16 mouse cellular contexts compared by ENCODE assay signal in the genomic region with DNA sequence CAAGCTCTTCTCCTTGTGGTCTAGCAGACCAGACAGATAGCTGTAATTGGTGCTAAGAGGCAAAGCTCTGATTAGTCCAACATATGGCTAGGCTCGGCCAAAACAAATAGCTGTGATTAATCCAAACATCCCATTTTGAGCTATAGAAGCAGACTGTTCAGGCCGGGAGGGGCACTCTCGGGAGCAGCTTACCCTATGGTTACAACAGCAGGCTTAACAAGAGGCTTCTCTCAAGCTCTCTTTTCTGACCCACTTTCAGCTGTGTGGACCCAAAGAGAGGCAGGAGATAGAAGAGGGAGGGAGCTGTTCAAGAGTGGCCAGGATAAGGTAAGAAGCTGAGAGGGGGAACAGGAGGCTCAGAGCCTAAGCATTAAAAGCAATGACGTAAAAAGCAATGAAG. TPM values are rescaled to one million over a fixed set of nuclear protein-coding genes. Genes with fewer than 3 reads are reported as not detected.
A peak's percentile ranks its signal among the peaks of the same experiment; 100 is the strongest.
DNase-seq lines count a peak whose midpoint lies in the region; ATAC-seq and TF ChIP-seq lines count a peak whose summit lies in the region.
"Had no signal": no experiment of that assay in that cellular context is flagged by ENCODE, and none has a peak within 500 bp of the region (broad histone marks: within the 10 kb centered on the region; RNA-seq: fewer than 3 reads in every experiment).

No protein-coding gene starts in this region.

- 0 out of 2 replicates have a peak, but pooled peaks cover 2% of the 10 kb centered on the region for H3K36me3 ChIP-seq in heart, embryonic 11.5 days (ENCODE audit: control insufficient read depth, insufficient read depth, low read length)
- peaks cover 8% of the 10 kb centered on the region; the same call in 1 of the 2 replicates for H3K36me3 ChIP-seq in liver, embryonic 13.5 days
- H3K36me3 ChIP-seq in liver, embryonic 11.5 days (ENCODE audit: control insufficient read depth, insufficient read depth, low read length), result no peaks in the 10 kb centered on the region
- no peaks in the 10 kb centered on the region for H3K36me3 ChIP-seq in myocyte (ENCODE audit: control insufficient read depth, insufficient read depth)
- no peaks in the 10 kb centered on the region for H3K36me3 ChIP-seq in forebrain, embryonic 16.5 days (ENCODE audit: control insufficient read depth, insufficient read depth)
- H3K36me3 ChIP-seq: forebrain, embryonic 12.5 days; hindbrain, embryonic 13.5 days; midbrain, embryonic 12.5 days; neural tube, embryonic 13.5 days had no signal

- H3K4me1 ChIP-seq in heart, embryonic 11.5 days (ENCODE audit: control insufficient read depth, insufficient read depth, low read length), result peaks cover 10% of the 10 kb centered on the region
- peaks cover 31% of the 10 kb centered on the region for H3K4me1 ChIP-seq in liver, embryonic 13.5 days (replicated peaks)
- peaks cover 11% of the 10 kb centered on the region for H3K4me1 ChIP-seq in liver, embryonic 11.5 days (replicated peaks; ENCODE audit: control insufficient read depth, insufficient read depth, low read length)
- peaks cover 25% of the 10 kb centered on the region for H3K4me1 ChIP-seq in forebrain, embryonic 16.5 days (replicated peaks; ENCODE audit: control insufficient read depth, insufficient read depth, low read length)

- H3K4me3 ChIP-seq in heart, embryonic 11.5 days (ENCODE audit: low read depth, low read length), result no peak overlapping the region
- no peak overlapping the region for H3K4me3 ChIP-seq in liver, embryonic 13.5 days (replicated peaks)
- no peak overlapping the region for H3K4me3 ChIP-seq in liver, embryonic 11.5 days (ENCODE audit: low read depth, low read length)
- H3K4me3 ChIP-seq in myocyte, result peak overlapping the region; percentile 34
- H3K4me3 ChIP-seq in forebrain, embryonic 16.5 days (replicated peaks; ENCODE audit: low read length), result no peak overlapping the region
- H3K4me3 ChIP-seq: forebrain, embryonic 12.5 days; heart, adult 2 months; hindbrain, embryonic 13.5 days; left cerebral cortex, adult 2 months; midbrain, embryonic 12.5 days; neural tube, embryonic 13.5 days had no signal

- no peaks in the 10 kb centered on the region for H3K27me3 ChIP-seq in heart, embryonic 11.5 days (ENCODE audit: control insufficient read depth, insufficient read depth, low read length)
- H3K27me3 ChIP-seq in liver, embryonic 13.5 days, result peaks cover 16% of the 10 kb centered on the region
- H3K27me3 ChIP-seq in liver, embryonic 11.5 days (replicated peaks; ENCODE audit: control insufficient read depth, insufficient read depth, low read length), result no peaks in the 10 kb centered on the region
- no peaks in the 10 kb centered on the region for H3K27me3 ChIP-seq in myocyte (ENCODE audit: control insufficient read depth, insufficient read depth, insufficient read length)
- H3K27me3 ChIP-seq in forebrain, embryonic 16.5 days (replicated peaks; ENCODE audit: control insufficient read depth, insufficient read depth, low read length), result no peaks in the 10 kb centered on the region
- H3K27me3 ChIP-seq: forebrain, embryonic 12.5 days; hindbrain, embryonic 13.5 days had no signal

- H3K4me2 ChIP-seq in heart, embryonic 11.5 days, result no peak overlapping the region
- no peak overlapping the region for H3K4me2 ChIP-seq in liver, embryonic 13.5 days
- no peak overlapping the region for H3K4me2 ChIP-seq in liver, embryonic 11.5 days
- H3K4me2 ChIP-seq in myocyte (ENCODE audit: low read depth), result no peak overlapping the region
- H3K4me2 ChIP-seq in forebrain, embryonic 16.5 days (ENCODE audit: low read length), result no peak overlapping the region
- H3K4me2 ChIP-seq: forebrain, embryonic 12.5 days; hindbrain, embryonic 13.5 days; midbrain, embryonic 12.5 days; neural tube, embryonic 13.5 days had no signal

- no peak overlapping the region for H3ac ChIP-seq in myocyte (ENCODE audit: control insufficient read depth, insufficient read length)

- H3K79me2 ChIP-seq in myocyte (ENCODE audit: control insufficient read depth, insufficient read depth), result peaks cover 34% of the 10 kb centered on the region

- peak; percentile 85 for DNase-seq in heart, adult 11 months
- no peak for DNase-seq in liver, embryonic 13.5 days
- no peak for DNase-seq in liver, embryonic 11.5 days (ENCODE audit: low spot score)
- DNase-seq in retina, postnatal 1 day, result peak; percentile 91
- no peak for DNase-seq in thymus, adult 18-20 months

- TF ChIP-seq POLR2A in myocyte (IDR thresholded peaks at IDR 0.05; ENCODE audit: insufficient read length, low read depth), result no peak

- 56% methylated on average over 4 of the region's 4 CpGs for WGBS in heart, embryonic 11.5 days (ENCODE audit: insufficient replicate concordance)
- 55% methylated on average over 4 of the region's 4 CpGs for WGBS in liver, embryonic 13.5 days (ENCODE audit: insufficient replicate concordance)
- 67% methylated on average over 4 of the region's 4 CpGs for WGBS in liver, embryonic 11.5 days
- 76% methylated on average over 4 of the region's 4 CpGs for WGBS in forebrain, embryonic 16.5 days

- no peaks in the 10 kb centered on the region for H3K9me3 ChIP-seq in heart, embryonic 11.5 days (replicated peaks; ENCODE audit: control insufficient read depth, low read length)
- H3K9me3 ChIP-seq in liver, embryonic 13.5 days (replicated peaks), result no peaks in the 10 kb centered on the region
- H3K9me3 ChIP-seq in liver, embryonic 11.5 days (ENCODE audit: control insufficient read depth, low read length), result no peaks in the 10 kb centered on the region
- no peaks in the 10 kb centered on the region for H3K9me3 ChIP-seq in forebrain, embryonic 16.5 days (ENCODE audit: control insufficient read depth, low read length)
- H3K9me3 ChIP-seq: forebrain, embryonic 12.5 days; G1E; hindbrain, embryonic 13.5 days; liver, embryonic 15.5 days; midbrain, embryonic 12.5 days; neural tube, embryonic 13.5 days had no signal

- ATAC-seq in heart, embryonic 11.5 days (replicated peaks; ENCODE audit: insufficient number of reproducible peaks, low FRiP score, low TSS enrichment), result no peak
- ATAC-seq in liver, embryonic 13.5 days (ENCODE audit: low read depth), result no peak
- no peak for ATAC-seq in liver, embryonic 11.5 days (replicated peaks; ENCODE audit: low FRiP score)
- no peak for ATAC-seq in forebrain, embryonic 16.5 days

- H3K9ac ChIP-seq in heart, embryonic 11.5 days (ENCODE audit: low read depth, low read length), result no peak overlapping the region
- H3K9ac ChIP-seq in liver, embryonic 13.5 days, result no peak overlapping the region
- H3K9ac ChIP-seq in liver, embryonic 11.5 days (ENCODE audit: low read depth, low read length), result no peak overlapping the region
- no peak overlapping the region for H3K9ac ChIP-seq in forebrain, embryonic 16.5 days (replicated peaks; ENCODE audit: low read depth, low read length)
- H3K9ac ChIP-seq: forebrain, embryonic 12.5 days; hindbrain, embryonic 13.5 days; liver, embryonic 15.5 days; midbrain, embryonic 12.5 days; neural tube, embryonic 13.5 days had no signal

- no peak overlapping the region for H3K27ac ChIP-seq in heart, embryonic 11.5 days (ENCODE audit: low read depth, low read length)
- H3K27ac ChIP-seq in liver, embryonic 13.5 days, result peak overlapping the region; percentile 34
- no peak overlapping the region for H3K27ac ChIP-seq in liver, embryonic 11.5 days (ENCODE audit: low read depth, low read length)
- no peak overlapping the region for H3K27ac ChIP-seq in forebrain, embryonic 16.5 days (ENCODE audit: low read length)
- H3K27ac ChIP-seq: forebrain, embryonic 12.5 days; hindbrain, embryonic 13.5 days; left cerebral cortex, adult 2 months; midbrain, embryonic 12.5 days; neural tube, embryonic 13.5 days had no signal

TF ChIP-seq in myocyte, 11 proteins besides CTCF, POLR2A, EP300 and RAD21:
- TF ChIP-seq TCF3 (IDR thresholded peaks at IDR 0.05; ENCODE audit: insufficient read length, low read depth), result no peak
- TF ChIP-seq MYOD1 (IDR thresholded peaks at IDR 0.05; ENCODE audit: control insufficient read depth in 1 of 3, insufficient read length in 2 of 3, low read depth in 2 of 3), result no peak
- TF ChIP-seq REST (IDR thresholded peaks at IDR 0.05; ENCODE audit: insufficient read depth, insufficient read length), result no peak
- TF ChIP-seq MYOG (IDR thresholded peaks at IDR 0.05; ENCODE audit: control insufficient read depth in 1 of 3, insufficient read depth in 1 of 3, insufficient read length in 2 of 3, low read depth in 2 of 3), result no peak
- no peak for TF ChIP-seq MAX (IDR thresholded peaks at IDR 0.05; ENCODE audit: low read depth)
- no peak for TF ChIP-seq E2F4 (IDR thresholded peaks at IDR 0.05; ENCODE audit: insufficient read depth)
- no peak for TF ChIP-seq TCF12 (IDR thresholded peaks at IDR 0.05; ENCODE audit: insufficient read depth, poor library complexity, severe bottlenecking)
- no peak for TF ChIP-seq POLR2AphosphoS2 (IDR thresholded peaks at IDR 0.05; ENCODE audit: insufficient read length, low read depth)
- no peak for TF ChIP-seq USF1 (IDR thresholded peaks at IDR 0.05; ENCODE audit: low read depth)
TF ChIP-seq in myocyte: peak in this region for 0.

RNA-seq across cellular contexts. Expression of gene Zc3h14, which starts 1.1 kb away (rescaled TPM):
- 110 TPM in 2 replicates for polyA plus RNA-seq in heart, embryonic 11.5 days (2014; fragmentation: Nextera tagmentation; extraction: Ambion mirVana)
- polyA plus RNA-seq in liver, embryonic 13.5 days (2015; fragmentation: Nextera tagmentation; extraction: Ambion mirVana), result 44.1 and 53.5 TPM in 2 replicates
- polyA plus RNA-seq in liver, embryonic 11.5 days (2014; fragmentation: Nextera tagmentation; extraction: Ambion mirVana), result 109 and 116 TPM in 2 replicates
- polyA plus RNA-seq in myocyte (2012; fragmentation: generic; extraction: Trizol), result 35.9 TPM
- polyA plus RNA-seq in forebrain, embryonic 16.5 days (2015; fragmentation: Nextera tagmentation; extraction: Ambion mirVana), result 127 and 136 TPM in 2 replicates

RNA-seq across cellular contexts. Expression of gene Ptpn21, which starts 8.4 kb away (rescaled TPM):
- polyA plus RNA-seq in heart, embryonic 11.5 days (2014; fragmentation: Nextera tagmentation; extraction: Ambion mirVana), result 10.4 and 13.0 TPM in 2 replicates
- 1.8 and 1.9 TPM in 2 replicates for polyA plus RNA-seq in liver, embryonic 13.5 days (2015; fragmentation: Nextera tagmentation; extraction: Ambion mirVana)
- 4.4 and 5.7 TPM in 2 replicates for polyA plus RNA-seq in liver, embryonic 11.5 days (2014; fragmentation: Nextera tagmentation; extraction: Ambion mirVana)
- polyA plus RNA-seq in myocyte (2012; fragmentation: generic; extraction: Trizol), result 30.1 TPM
- polyA plus RNA-seq in forebrain, embryonic 16.5 days (2015; fragmentation: Nextera tagmentation; extraction: Ambion mirVana), result 5.4 and 5.5 TPM in 2 replicates

Comparison
In these comparisons a context has a peak if more than half of its experiments do, and no peak if none do; other contexts are left out.
1. DNase-seq: peak in heart, adult 11 months (single experiment) and retina, postnatal 1 day (single experiment); none in liver, embryonic 13.5 days (single experiment), liver, embryonic 11.5 days (single experiment) and thymus, adult 18-20 months (0 of 2).